Mouse (Mus musculus): ENCODE data around the gene Cxcr4.

Gene Cxcr4

DNA sequence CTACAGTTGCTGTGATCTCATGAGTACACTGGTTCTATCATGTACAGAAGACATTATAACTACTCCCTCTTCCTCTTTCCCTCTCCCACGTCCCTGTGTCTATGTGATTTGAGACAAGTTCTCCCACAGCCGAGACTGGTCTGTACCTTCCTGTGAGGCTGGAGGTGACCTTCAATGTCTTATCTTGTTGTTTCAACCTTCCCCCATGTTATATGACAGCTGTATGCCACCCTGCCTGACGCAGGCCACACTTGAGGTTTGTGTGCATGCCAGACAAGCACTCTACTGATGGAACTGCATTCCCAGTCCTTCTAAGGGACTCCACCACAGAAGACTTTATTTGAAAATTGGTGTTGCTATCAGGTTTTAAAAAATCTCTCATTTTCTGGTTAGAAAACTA lies 21.1 kb downstream of the Cxcr4 start:
- no peak for DNase-seq (ENCODE audit: low spot score)

GRCm38 (mm10) chr1:128569992-128570648 lies 22.0 kb downstream of the Cxcr4 start:
- DNase-seq (ENCODE audit: low spot score): no peak

- DNase-seq (ENCODE audit: low spot score): no peak
Measured at GRCm38 (mm10) chr1:128567224-128568197, 24.6 kb downstream of the Cxcr4 start.

- DNase-seq (ENCODE audit: low spot score): no peak
Measured at GRCm38 (mm10) chr1:128563905-128564304, 28.2 kb downstream of the Cxcr4 start.

- DNase-seq (ENCODE audit: low spot score): no peak
Measured at GRCm38 (mm10) chr1:128561325-128561874, 30.7 kb downstream of the Cxcr4 start.

DNA sequence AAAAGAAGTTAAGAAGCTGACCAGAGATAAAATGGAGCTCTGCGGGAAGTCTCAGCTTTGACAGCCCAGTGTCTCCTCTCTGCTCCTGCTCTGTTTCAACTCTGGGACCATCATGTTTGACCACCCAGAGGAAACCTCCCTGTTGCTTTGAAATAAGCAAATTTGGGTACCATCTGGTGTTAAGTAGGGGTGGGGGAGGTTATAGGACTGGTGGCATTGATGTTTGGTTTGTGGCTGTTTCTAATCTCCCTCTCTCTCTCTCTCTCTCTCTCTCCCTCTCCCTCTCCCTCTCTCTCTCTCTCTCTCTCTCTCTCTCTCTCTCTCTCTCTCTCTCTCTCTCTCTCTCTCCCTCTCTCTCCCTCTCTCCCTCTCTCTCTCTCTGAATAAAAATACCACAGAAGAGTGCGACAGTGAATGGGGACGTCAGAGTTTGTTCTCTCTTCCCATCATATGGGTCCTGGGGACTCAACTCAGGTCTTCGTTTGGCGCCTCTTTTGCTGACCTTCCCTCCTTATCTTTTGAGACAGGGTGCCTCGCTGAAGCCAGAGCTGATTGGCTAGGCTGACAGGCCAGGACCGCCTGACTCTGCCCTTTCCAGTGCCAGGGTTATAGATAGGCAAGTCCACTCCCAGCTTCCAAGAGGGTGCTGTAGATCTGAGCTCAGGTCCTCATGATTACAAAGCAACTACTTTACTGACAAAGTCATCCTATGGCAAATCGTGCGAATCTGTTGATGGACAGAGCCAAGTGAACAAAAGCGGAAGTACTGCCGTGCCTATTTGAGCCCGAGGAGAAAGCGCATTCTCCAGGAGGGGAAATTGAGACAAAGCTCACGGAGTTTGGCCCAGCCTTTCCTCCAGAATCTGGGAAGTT lies 31.4 kb downstream of the Cxcr4 start:
- DNase-seq (ENCODE audit: low spot score): peak; percentile 10

GRCm38 (mm10) chr1:128557953-128558352 lies 34.1 kb downstream of the Cxcr4 start:
- no peak for DNase-seq (ENCODE audit: low spot score)

DNA sequence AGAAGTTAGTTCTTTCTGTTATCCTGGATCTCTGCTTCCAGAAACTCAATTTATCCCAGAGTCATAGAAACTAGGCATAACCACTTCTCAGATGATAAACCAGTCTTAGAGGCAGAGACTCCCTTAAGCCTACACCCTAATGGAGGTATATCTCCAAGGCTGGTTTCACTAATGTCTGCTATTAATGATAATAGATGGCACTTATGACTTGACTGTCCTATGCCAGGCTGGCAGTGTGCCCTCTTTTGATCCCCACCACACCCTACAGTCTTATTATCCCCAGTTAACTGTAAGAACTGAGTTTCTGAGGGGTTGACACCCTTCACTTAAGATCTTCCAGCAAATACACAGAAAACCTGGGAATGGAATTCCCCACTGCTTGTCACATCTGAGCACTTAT lies 39.5 kb downstream of the Cxcr4 start:
- no peak for DNase-seq (ENCODE audit: low spot score)

- DNase-seq (ENCODE audit: low spot score): peak; percentile 15
Measured at GRCm38 (mm10) chr1:128551743-128552397, 40.2 kb downstream of the Cxcr4 start.

GRCm38 (mm10) chr1:128549442-128549841 lies 42.7 kb downstream of the Cxcr4 start:
- no peak for DNase-seq (ENCODE audit: low spot score)

DNA sequence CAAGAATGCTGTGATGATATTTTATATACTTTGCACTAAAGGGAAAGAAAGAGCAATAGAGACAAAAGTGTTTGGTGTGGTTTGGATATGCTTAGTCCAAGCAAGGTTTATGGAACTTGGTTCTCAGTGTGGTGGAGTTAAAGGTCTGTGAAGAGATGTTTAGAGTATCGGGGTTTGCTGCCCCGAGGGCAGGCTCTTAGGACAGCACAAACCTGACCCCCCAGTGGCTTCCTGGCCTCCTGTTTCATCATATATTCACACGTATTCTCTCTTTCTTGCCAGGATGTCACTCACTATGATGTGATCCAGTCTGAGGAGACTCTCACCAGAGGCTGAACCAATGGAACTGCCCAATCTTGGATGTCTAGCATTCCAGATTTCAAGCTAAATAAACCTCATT lies 43.1 kb downstream of the Cxcr4 start:
- DNase-seq (ENCODE audit: low spot score): no peak

- no peak for DNase-seq (ENCODE audit: low spot score)
Measured at GRCm38 (mm10) chr1:128548220-128548998, 43.7 kb downstream of the Cxcr4 start.

- no peak for DNase-seq (ENCODE audit: low spot score)
Measured at GRCm38 (mm10) chr1:128545672-128546071, 46.4 kb downstream of the Cxcr4 start.

DNA sequence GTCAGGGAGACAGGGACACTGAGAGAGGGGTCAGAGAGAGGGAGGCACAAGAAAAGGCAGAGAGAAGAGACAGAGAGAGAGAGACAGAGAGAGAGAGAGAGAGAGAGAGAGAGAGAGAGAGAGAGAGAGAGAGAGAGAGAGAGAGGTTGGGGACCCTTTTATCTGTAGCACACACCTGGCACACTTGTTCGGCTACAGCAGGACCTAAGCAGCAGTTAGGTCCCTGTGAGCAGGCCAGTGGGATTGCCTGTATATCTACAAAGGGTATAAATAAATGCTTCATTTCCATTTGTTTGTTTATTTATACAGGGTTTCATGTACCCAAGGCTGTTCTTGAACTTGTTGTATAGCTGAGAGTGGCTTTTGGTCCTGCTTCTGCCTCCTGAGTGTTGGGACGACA lies 49.0 kb downstream of the Cxcr4 start:
- DNase-seq (ENCODE audit: low spot score): no peak

- DNase-seq (ENCODE audit: low spot score): no peak
Measured at GRCm38 (mm10) chr1:128542555-128542954, 49.5 kb downstream of the Cxcr4 start.

DNA sequence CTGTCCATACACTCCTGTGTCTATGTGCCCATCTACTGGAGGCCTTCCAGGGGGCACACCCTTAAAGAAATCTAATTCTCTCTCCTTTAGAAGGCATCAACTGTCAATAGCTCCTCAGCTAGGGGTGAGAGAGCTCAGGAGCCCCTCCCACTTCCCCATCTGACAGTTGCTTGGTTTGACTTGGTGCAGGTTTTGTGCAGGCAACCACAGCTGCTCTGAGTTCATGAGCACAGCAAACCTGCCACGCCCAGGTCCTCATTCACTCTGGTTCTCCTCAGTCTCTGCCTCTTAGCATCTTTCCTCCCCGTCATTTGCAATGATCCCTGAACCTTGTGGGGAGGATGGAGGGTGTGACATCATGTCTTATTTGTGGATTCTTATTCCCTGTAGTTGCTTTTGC lies 51.9 kb downstream of the Cxcr4 start:
- DNase-seq (ENCODE audit: low spot score): no peak

- no peak for DNase-seq (ENCODE audit: low spot score)
Measured at GRCm38 (mm10) chr1:128539555-128539954, 52.5 kb downstream of the Cxcr4 start.

All from yolk sac, embryonic 10.5 days (tissue).